Mouse (Mus musculus) liver, embryonic 13.5 days (tissue): ENCODE measurements around the gene Gas2l2. TPM values are rescaled to one million over a fixed set of nuclear protein-coding genes. Genes with fewer than 3 reads are reported as not detected.

ENCODE experiments used
- ATAC-seq: fragments of 200-750 bp; cut with Nextera tagmentation; 2 replicates; pipeline ENCODE4 v1.8.0; 2017; ENCODE audit warnings: low read depth, mild to moderate bottlenecking, moderate number of reproducible peaks, moderate library complexity
- DNase-seq: peaks from one replicate; pipeline ENCODE4 v3.0.0; 2022
- H3K27ac ChIP-seq: fragments of 300-500 bp; sonication (generic); 2 replicates; pipeline ENCODE4 v1.5.1; 2015; ENCODE audit warnings: moderate library complexity, mild to moderate bottlenecking, inconsistent platforms
- H3K27me3 ChIP-seq: fragments of 300-500 bp; sonication (generic); 2 replicates; pipeline ENCODE4 v1.6.1; 2015; ENCODE audit warnings: mild to moderate bottlenecking, inconsistent platforms
- H3K36me3 ChIP-seq: fragments of 300-500 bp; sonication (generic); 2 replicates; pipeline ENCODE4 v1.6.1; 2015; ENCODE audit warnings: mild to moderate bottlenecking, inconsistent platforms
- H3K4me1 ChIP-seq: fragments of 300-500 bp; sonication (generic); replicated peaks from 2 replicates; pipeline ENCODE4 v1.6.1; 2015; ENCODE audit warnings: inconsistent platforms
- H3K4me2 ChIP-seq: fragments of 300-500 bp; sonication (generic); 2 replicates; pipeline ENCODE4 v1.6.1; 2015; ENCODE audit warnings: inconsistent platforms, mild to moderate bottlenecking, moderate library complexity
- H3K4me3 ChIP-seq: fragments of 300-500 bp; sonication (generic); replicated peaks from 2 replicates; pipeline ENCODE4 v1.5.1; 2015; ENCODE audit warnings: mild to moderate bottlenecking, inconsistent platforms
- H3K9ac ChIP-seq: fragments of 300-500 bp; sonication (generic); 2 replicates; pipeline ENCODE4 v1.6.1; 2015; ENCODE audit warnings: mild to moderate bottlenecking, inconsistent platforms
- H3K9me3 ChIP-seq: fragments of 300-500 bp; sonication (generic); replicated peaks from 2 replicates; pipeline ENCODE4 v1.6.1; 2016; ENCODE audit warnings: inconsistent platforms
- WGBS: fragments of 180-500 bp; shearing (Covaris S2); methylation state at CpG from one replicate; pipeline ENCODE4 v1.1.7; 2015; ENCODE audit not compliant: insufficient replicate concordance; 5-methylcytosine and 5-hydroxymethylcytosine counted together
- polyA plus RNA-seq: library from polyadenylated mRNA; unstranded; fragments of >200 nt; fragmentation: Nextera tagmentation; extraction: Ambion mirVana; gene quantifications from 2 replicates; pipeline ENCODE4 v1.2.1, GENCODE M21; 2015

The Gas2l2 gene
- not detected in 2 replicates for polyA plus RNA-seq

DNA sequence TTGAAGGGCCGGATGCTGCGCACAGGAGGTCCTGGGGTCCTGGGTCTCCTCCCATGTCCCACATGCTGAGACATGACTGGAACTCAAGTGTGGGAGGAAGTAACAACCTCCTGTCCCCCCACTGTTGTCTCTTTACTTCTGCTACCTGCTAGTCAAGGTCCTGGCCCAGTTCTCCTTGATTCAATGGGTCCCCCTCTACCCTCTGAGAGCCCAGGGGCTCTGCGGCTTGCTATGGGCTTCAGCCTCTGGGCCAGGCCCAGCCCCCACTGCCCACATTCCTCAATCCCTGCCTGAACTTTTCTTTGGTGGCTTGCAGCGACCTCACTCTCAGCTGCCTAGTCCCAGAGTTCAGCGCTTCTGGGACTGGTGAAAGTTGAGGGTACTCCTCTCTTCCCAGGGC lies at the start of gene Gas2l2:
Gene Gas2l2, minus strand, starts transcription at position 101 of the 400 bp plus-strand sequence.
- Histone ChIP-seq H3K4me2 (no peak within 1 kb of the TSS), H3K27me3 (peaks cover 58% of the 10 kb centered on the region), H3K4me3 (no peak within 1 kb of the TSS), H3K27ac (no peak within 1 kb of the TSS), H3K9ac (no peak within 1 kb of the TSS), H3K9me3 (no peaks in the 10 kb centered on the region), H3K36me3 (no peaks in the 10 kb centered on the region), H3K4me1 (peaks cover 3% of the 10 kb centered on the region)
- 49% methylated on average over 5 of the region's 5 CpGs for WGBS
- ATAC-seq: no peak
- no peak for DNase-seq

DNA sequence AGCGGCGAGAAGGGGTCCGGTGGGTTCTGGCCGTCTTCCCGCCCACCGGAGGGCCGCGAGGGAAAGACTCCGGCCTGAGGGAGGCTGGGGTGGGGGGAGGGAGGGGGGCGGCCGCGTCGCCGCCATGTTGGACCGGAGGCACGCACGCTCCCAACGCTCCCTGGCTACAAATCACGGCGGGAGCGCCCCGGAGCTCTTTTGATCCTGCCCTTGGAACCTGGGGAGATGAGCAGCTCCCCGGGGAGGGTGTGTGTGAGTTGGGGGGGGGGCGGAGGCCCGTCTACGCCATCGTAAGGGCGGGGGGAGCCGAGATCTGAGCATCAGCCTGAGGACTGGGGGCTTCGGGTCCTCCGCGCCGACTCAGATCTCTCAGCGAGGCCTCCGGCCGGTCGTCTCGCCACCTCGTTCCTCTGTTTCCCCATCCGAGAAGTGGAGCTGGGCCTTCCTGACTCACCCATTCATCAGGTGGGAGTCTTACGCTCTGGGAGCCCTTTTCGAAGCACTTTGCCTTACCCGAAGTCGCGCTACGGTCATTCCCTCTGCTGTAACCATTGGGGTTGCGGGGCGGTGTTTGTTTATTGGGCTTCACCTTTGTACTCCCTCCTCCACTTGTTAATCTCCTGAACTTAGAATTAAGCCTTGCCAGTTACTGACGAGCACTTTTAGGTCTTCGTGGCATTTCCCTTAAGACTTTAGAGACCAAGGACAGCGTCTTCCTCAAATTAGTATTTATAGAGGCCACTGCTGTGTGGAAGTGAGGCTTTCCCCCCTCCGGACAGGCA lies 44.2 kb upstream of the Gas2l2 start:
- peak overlapping the region; percentile 85 for H3K4me3 ChIP-seq

DNA sequence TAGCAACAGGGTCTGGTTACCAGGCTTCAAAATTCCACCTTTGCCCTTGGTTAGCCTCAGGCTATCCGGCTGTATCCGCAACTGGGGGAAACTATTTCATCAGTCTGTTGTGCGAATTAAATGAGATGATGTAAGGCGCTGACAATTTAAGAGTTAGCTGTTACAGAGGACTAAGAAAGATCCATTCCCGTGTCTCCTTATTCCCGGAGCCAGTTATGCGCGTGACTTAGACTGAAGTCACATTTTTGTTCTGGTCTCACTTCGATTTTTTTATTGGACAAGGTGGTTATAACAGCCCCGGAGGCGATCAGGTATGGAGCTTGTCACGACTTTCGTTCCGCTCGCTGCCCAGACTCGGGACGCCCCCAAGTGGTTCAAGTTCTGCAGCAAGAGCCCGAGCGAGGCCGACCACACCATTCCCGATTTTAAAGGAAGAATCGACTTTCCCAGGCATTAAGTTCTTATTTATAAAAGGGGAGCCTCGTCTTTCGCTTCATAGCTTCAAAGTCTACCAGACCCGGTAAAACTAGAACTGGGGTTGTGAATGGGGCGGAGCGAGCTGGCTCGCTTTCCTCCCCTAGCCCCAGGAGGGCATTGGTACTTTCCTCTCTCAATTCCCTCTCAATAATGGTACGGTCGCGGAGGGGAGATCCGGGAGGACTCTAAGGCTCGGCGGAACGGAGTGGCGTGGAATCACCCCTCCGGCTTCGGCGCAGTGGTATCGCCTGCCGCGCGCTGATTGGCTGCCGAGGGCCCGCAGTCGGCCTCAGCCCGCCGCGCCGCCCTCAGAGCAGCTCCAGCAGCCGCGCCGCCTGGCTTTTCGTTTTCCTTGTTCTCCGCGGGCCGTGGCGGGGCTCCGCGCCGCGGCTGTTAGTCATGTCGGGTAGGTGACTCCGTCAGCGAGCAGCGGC lies 43.3 kb upstream of the Gas2l2 start, which contains the start of gene Taf15:
Gene Taf15, plus strand, starts transcription at position 763 of the 911 bp plus-strand sequence.
- DNase-seq (peak; percentile 97), ATAC-seq (peak; percentile 96)
- Histone ChIP-seq H3K4me1 (peaks cover 27% of the 10 kb centered on the region), H3K4me3 (peak within 1 kb of the TSS; percentile 85), H3K9me3 (no peaks in the 10 kb centered on the region), H3K9ac (peak within 1 kb of the TSS; percentile 91), H3K27ac (peak within 1 kb of the TSS; percentile 80), H3K4me2 (peak within 1 kb of the TSS; percentile 84), H3K36me3 (peaks cover 15% of the 10 kb centered on the region), H3K27me3 (peaks cover 2% of the 10 kb centered on the region; the same call in 1 of the 2 replicates)
- 1% methylated on average over 66 of the region's 66 CpGs for WGBS

More for the DNA sequence above, 44.2 kb upstream of the Gas2l2 start:
- ATAC-seq: peak; percentile 64
- peak; percentile 38 for DNase-seq
- WGBS: under 1% methylated on average over 39 of the region's 52 CpGs
- Histone ChIP-seq H3K9me3 (no peaks in the 10 kb centered on the region), H3K4me2 (peak overlapping the region; percentile 84), H3K4me1 (peaks cover 27% of the 10 kb centered on the region), H3K36me3 (peaks cover 19% of the 10 kb centered on the region), H3K27ac (peak overlapping the region; percentile 80), H3K9ac (peak overlapping the region; percentile 91), H3K27me3 (peaks cover 2% of the 10 kb centered on the region; the same call in 1 of the 2 replicates)

DNA sequence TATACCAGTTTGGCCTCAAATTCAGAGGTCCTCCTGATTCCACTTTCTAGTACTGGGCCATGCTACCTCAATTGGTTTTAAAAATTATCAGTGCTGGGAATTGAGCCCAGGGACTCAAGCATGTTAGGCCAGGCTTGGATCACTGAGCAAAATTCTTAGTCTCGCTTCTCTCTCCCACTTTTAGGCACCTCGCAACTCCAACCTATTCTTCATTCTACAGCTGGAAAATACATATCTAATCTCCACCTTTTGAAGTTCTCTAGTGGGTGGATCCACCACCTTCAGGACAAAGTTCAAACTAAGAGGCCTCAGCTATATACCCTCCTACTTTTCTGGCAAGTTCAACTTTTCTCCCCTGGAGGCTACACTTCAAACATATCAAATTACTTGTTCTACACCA lies 42.5 kb upstream of the Gas2l2 start:
- DNase-seq: no peak
- peak overlapping the region; percentile 67 for H3K4me2 ChIP-seq
- peaks cover 10% of the 10 kb centered on the region for H3K36me3 ChIP-seq
- H3K4me3 ChIP-seq: peak overlapping the region; percentile 85
- peaks cover 5% of the 10 kb centered on the region; the same call in 1 of the 2 replicates for H3K27me3 ChIP-seq
- peak overlapping the region; percentile 67 for H3K9ac ChIP-seq
- H3K27ac ChIP-seq: no peak overlapping the region
- H3K4me1 ChIP-seq: peaks cover 27% of the 10 kb centered on the region
- WGBS: 73% methylated on average over 2 of the region's 2 CpGs
- ATAC-seq: no peak
- no peaks in the 10 kb centered on the region for H3K9me3 ChIP-seq

DNA sequence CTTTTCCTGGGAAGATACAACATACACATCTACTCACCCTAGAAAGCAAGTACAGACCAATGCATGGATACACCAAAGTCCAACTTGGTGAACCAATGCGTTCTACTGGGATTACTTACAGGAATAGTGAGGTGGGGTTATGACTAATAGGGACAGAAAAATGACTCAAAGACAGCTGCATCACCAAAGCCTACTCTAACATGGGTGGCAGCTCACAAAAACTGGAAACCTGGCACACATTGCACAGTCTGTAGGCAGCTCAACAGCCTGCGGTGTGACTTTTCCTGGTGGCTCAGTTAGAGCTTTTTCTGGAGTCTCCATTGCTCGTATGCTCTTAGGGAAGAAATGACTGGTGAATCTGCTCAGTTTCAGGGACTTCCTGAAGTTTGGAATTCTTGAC lies 39.5 kb upstream of the Gas2l2 start:
- Histone ChIP-seq H3K4me1 (peaks cover 10% of the 10 kb centered on the region), H3K36me3 (no peaks in the 10 kb centered on the region), H3K4me2 (no peak overlapping the region), H3K4me3 (no peak overlapping the region), H3K27ac (no peak overlapping the region), H3K9me3 (no peaks in the 10 kb centered on the region), H3K9ac (no peak overlapping the region), H3K27me3 (peaks cover 26% of the 10 kb centered on the region)
- DNase-seq (no peak), ATAC-seq (no peak)
- WGBS: 78% methylated on average over 3 of the region's 3 CpGs

DNA sequence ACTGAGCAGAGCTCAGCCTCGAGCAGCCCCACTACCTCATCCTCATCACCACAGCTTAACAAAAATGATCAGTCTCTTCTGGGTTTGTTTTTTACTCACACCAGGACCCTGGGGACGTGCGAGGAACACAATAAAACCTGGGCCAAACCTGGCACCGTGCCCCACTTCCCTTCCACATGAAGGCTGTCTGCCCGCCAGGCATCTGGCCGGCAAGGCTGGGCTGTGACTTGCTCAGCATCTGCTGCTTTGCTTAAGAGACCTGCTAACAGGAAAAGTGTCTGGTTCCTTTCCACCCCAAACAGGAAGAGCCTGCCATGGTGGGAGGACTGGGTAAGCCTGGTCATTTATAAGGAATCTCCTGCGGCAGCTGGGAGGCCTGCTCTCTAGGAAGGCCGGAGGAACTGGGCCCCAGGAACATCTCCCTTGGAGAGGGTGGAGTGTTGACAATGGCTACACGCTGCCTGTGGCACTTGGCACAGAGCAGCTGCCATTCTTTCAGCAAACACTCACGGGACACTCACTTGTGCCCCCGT lies 37.9 kb upstream of the Gas2l2 start:
- no peaks in the 10 kb centered on the region for H3K36me3 ChIP-seq
- no peak overlapping the region for H3K4me3 ChIP-seq
- no peak overlapping the region for H3K27ac ChIP-seq
- no peak overlapping the region for H3K4me2 ChIP-seq
- peaks cover 42% of the 10 kb centered on the region for H3K27me3 ChIP-seq
- no peaks in the 10 kb centered on the region for H3K9me3 ChIP-seq
- DNase-seq (no peak), ATAC-seq (no peak)
- H3K9ac ChIP-seq: no peak overlapping the region
- WGBS: 32% methylated on average over 11 of the region's 11 CpGs
- H3K4me1 ChIP-seq: peaks cover 15% of the 10 kb centered on the region

DNA sequence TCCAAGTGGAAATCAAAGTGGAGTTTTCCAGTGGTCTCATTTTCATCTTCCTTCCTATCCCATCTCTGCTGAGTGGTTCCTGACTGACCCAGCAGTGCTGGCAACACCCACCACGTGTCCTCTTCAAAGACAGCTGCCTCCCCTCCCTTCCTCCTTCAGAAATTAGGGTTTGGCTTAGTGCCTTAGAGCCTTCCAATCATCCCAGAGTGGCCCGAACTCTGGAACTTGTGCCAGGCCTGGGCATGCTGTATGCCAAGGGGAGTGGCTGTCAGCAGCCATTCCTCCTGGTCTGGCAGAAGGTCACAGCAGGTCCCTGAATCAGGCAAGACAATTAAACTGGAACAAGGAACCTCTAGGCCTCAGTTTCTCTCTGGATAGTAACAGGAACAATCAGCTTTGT lies 36.7 kb upstream of the Gas2l2 start:
- 23% methylated on average over 2 of the region's 2 CpGs for WGBS
- no peak overlapping the region for H3K4me2 ChIP-seq
- no peak overlapping the region for H3K9ac ChIP-seq
- H3K4me3 ChIP-seq: no peak overlapping the region
- no peaks in the 10 kb centered on the region for H3K36me3 ChIP-seq
- no peak for ATAC-seq
- peaks cover 54% of the 10 kb centered on the region for H3K27me3 ChIP-seq
- no peaks in the 10 kb centered on the region for H3K9me3 ChIP-seq
- no peak for DNase-seq
- no peak overlapping the region for H3K27ac ChIP-seq
- H3K4me1 ChIP-seq: peaks cover 7% of the 10 kb centered on the region; the same call in 1 of the 2 replicates

DNA sequence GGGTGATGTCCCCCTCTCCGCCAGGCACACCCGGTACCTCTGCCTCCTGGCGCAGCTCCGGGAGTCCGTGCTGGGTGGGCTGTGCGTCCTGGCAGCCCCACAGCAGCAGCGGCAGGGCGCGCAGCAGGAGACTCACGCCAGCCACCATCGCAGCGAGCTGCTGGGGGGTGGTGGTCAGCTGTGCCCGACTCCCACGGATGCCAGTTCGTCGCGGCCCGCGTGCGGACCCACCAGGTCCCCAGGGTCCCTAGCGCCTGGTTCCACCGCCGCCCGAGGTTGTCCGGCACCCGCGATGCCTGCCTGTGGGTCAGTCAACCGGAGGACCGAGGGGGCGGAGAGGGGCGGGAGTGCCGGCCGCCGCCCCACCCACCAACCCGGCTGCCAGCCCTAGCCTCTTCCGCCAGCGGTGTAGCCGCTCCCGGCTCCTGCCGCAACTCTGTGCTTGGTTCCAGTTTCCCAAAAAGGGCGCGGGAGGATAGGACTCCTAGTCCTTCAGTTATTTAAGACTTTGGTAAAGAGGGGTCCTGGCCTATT lies 33.5 kb upstream of the Gas2l2 start, which contains the start of gene Mmp28:
Gene Mmp28, minus strand, starts transcription at position 361 of the 534 bp plus-strand sequence.
- ATAC-seq: no peak
- peaks cover 70% of the 10 kb centered on the region for H3K27me3 ChIP-seq
- DNase-seq: no peak
- peaks cover 7% of the 10 kb centered on the region; the same call in 1 of the 2 replicates for H3K4me1 ChIP-seq
- WGBS: 2% methylated on average over 32 of the region's 42 CpGs
- peak within 1 kb of the TSS; percentile 57 for H3K9ac ChIP-seq
- no peak within 1 kb of the TSS for H3K27ac ChIP-seq
- H3K9me3 ChIP-seq: no peaks in the 10 kb centered on the region
- peak within 1 kb of the TSS; percentile 74 for H3K4me2 ChIP-seq
- H3K36me3 ChIP-seq: no peaks in the 10 kb centered on the region
- peak within 1 kb of the TSS; percentile 60 for H3K4me3 ChIP-seq

DNA sequence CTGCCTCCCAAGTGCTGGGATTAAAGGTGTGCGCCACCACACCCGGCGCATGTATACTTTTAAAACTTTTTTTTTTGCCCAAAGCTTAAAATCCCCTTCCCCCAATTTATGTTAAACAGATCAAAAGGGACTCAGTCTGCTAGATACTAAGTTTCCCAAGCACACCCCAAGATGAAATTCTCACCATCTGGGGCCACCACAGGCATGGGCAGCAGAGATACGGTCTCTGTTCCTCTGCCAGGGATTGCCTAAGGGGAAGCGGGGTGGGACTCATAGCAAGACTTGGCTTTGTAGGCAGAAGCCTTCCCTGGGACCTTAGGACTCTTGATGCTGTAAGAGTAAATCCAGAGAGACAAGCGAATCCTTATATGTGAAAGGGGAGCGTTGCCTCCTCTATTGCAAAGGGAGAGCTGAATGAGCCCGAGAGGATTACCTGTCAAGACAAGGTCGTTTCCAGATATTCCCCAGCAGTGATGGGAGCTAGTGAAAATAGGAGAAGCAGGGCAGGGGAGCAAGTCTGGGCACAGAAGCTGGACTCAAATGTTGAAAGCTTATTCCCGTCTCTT lies 32.3 kb upstream of the Gas2l2 start:
- peaks cover 68% of the 10 kb centered on the region for H3K27me3 ChIP-seq
- ATAC-seq (no peak), DNase-seq (no peak)
- peaks cover 7% of the 10 kb centered on the region; the same call in 1 of the 2 replicates for H3K4me1 ChIP-seq
- no peak overlapping the region for H3K27ac ChIP-seq
- H3K36me3 ChIP-seq: no peaks in the 10 kb centered on the region
- H3K4me3 ChIP-seq: no peak overlapping the region
- 59% methylated on average over 10 of the region's 10 CpGs for WGBS
- H3K9me3 ChIP-seq: no peaks in the 10 kb centered on the region
- H3K4me2 ChIP-seq: no peak overlapping the region
- H3K9ac ChIP-seq: no peak overlapping the region

DNA sequence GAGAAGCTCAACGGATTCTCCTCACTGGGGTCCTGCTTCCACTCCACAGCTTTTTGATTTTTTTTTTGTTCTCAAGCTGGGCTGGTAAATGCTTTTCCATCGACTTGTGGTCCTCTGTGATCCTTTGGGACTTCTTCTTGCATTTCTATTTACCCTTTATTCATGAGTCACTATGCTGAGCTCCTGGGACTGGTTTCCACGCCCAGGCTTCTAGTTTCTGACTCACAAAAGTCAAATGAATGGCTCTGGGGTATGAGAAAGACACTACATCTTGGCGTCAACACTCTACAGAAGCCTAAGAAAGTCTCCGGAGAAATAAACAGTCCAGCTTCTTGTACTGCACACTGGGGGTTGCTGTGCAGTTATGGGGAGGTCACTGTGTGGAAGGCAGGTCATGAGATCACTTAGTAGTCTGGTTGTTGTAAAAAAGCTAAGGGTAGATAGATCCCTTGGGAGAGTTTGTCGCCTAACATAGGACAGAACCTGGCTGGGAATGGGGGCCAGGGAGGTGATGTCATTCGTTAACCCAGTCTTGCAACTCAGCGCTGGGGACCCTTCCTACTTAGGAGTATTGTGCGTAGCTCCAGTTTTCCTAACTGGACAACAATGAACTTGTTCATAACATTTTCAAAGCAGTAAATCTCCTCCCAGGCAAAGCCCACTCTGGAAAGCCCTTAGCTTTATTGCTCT lies 28.8 kb upstream of the Gas2l2 start:
- H3K9me3 ChIP-seq: no peaks in the 10 kb centered on the region
- DNase-seq (no peak), ATAC-seq (no peak)
- H3K36me3 ChIP-seq: no peaks in the 10 kb centered on the region
- H3K4me1 ChIP-seq: peaks cover 33% of the 10 kb centered on the region
- 59% methylated on average over 9 of the region's 9 CpGs for WGBS
- no peak overlapping the region for H3K4me3 ChIP-seq
- H3K4me2 ChIP-seq: no peak overlapping the region
- H3K27me3 ChIP-seq: peaks cover 45% of the 10 kb centered on the region
- H3K27ac ChIP-seq: no peak overlapping the region
- H3K9ac ChIP-seq: no peak overlapping the region
